Mouse (Mus musculus): ENCODE data around the gene Chka.

Chka gene

DNA sequence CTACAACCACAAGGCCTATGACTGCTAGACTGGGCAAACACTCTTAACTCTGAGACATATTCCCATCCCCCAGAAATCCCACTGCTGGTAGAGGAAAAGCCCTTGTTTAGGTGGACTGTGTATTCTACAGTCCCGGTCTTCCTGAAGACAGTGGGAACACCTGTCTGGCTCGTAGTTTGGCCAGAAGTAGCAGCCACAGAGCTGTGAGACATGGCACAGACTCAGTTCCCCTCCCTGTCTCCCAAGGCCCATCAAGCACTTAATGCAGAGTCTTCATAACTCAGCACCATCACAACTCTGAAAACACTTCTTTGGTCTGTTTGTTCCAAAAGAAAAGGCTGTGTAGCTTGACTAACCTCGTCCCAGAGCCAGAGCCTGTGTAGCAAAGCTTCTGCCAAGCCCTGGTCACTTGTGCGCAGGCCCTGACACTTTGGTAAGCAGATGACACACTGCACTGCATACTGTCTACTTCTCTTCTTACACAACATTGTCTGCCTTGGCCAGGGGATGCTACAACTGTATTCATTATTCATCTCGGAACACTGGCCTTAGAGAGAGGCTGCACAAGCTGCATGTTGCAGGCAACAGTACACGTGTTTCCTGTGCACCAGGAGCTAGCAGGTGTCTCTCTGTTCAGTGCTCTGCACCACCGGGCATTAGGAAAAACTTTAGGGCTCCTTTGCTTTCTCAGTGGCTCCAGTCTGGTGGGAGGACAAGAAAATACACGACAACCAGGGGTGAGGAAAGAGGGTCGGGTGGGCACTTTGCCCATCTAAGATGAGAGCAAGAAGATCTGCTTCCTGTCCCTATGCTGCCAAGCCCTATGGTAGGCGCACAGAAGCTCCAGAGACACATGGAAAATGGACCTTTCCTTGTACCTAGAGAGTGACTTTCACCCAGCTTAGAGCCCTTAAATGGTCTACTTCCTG lies 4.6 kb upstream of the Chka start:
- DNase-seq (ENCODE audit: low spot score in 2 of 2) = no peak

DNA sequence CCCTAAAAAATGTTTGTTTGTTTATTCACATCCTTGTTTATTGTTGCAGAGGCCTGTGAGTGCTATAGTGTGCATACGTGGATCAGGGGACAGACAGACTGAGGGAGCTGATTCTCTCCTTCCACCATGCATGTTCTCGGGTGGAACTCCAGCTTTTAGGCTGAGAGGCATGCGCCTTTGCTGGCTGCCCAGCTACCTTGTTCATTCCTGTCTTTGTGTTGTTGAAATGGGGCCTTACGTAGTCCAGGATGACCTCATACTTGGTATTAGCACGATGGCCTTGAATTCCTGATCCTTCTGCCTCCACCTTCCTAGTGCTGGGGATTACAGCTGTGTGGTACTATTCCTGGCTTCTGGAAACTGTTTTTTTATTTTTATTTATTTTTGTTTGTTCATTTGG lies 3.9 kb upstream of the Chka start:
- no peak for DNase-seq (ENCODE audit: low spot score in 2 of 2)

DNA sequence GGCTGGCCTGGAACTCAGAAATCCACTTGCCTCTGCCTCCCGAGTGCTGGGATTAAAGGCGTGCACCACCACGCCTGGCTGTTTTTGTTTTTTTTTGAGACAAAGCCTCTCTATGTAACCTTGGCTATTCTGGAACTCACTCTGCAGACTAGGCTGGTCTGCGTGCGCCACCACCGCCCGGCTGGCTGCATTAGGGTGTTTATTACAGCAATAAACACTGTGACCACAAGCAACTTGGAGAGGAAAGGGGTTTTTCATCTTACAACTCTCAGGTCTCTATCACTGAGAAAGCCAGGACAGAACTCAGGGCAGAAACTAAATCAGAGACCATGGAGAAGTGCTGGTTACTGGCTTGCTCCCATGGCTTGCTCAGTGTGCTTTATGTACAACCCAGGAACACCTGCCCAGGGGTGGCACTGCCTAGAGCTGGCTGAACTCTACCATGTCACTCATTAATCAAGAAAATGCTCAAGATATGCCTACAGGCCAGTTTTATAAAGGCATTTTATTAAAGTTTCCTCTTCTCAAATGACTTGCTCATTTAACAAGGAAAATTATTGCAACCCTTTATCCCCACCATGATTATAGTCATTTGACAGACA lies 3.3 kb upstream of the Chka start:
- no peak for DNase-seq (ENCODE audit: low spot score in 2 of 2)

DNA sequence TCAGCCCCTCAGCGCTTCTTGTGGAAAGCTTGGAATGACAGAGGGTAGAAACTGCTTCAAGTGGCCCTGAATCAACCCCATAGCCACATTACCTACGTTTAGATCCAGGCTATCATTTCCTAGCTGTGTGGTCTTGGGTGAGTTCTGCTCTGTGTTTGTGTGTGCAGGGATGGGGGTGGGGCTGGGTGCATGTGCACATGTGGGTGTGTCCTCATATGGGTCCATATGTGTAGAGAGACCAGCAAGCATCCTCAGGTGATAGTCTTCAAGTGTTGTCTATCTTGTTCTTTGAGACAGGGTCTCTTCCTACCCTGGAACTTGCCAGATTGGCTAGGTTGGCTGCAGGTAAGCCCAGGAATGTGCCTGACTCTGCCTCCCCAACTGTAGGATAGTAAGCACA lies 2.3 kb upstream of the Chka start:
- DNase-seq (ENCODE audit: low spot score in 2 of 2) = no peak

DNA sequence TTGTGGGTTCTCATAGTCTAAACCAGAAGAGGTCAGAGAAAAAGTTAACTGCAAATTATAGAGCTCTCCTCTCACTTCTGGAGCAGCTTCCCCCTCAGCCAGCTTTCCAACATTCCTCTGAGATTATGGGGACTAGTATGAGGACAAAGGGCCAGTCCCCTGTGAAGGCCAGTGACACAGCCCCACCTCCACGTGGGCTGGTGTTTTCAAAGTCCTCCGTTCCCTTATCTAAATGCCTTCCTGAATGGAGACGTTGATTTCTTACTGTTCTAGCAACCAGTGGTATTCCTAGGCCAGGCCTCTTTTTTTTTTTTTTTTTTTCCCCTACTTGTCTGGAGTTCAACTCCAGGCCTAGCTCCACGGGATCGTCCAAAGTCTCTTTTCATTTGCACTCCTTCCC lies 1.5 kb upstream of the Chka start:
- no peak for DNase-seq (ENCODE audit: low spot score in 2 of 2)

DNA sequence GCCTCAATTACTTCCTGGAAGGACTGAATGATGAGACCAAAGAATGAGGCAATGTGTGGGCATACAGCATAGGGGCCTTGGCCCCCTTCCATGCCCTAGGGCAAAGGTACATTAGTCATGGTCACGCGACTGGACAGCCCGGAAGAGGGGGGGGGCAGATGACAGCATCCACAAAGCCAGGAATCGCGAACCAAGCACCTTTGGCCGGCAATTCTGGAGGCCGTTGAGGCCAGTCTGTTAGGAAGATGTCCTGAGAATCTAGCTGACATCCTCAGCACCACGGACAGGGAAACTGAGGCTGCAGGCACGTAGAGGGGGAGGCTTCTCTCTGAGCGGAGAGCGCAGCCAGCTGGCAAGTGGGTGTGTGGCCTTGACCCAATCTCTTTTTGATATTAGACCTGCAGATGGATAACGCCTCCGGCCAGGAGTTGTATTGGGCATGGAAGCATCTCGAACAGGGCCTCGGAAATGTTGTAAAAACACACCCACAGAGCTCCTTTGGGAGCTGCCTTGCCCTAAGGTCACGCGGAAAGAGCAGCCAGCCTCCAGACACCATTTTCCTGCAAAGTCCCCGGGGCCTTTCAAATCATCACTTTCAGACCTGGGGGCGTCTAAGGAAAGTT lies 615 bp upstream of the Chka start:
- peak in 1 of 2 experiments; percentile 57 for DNase-seq (ENCODE audit: low spot score in 2 of 2)

DNA sequence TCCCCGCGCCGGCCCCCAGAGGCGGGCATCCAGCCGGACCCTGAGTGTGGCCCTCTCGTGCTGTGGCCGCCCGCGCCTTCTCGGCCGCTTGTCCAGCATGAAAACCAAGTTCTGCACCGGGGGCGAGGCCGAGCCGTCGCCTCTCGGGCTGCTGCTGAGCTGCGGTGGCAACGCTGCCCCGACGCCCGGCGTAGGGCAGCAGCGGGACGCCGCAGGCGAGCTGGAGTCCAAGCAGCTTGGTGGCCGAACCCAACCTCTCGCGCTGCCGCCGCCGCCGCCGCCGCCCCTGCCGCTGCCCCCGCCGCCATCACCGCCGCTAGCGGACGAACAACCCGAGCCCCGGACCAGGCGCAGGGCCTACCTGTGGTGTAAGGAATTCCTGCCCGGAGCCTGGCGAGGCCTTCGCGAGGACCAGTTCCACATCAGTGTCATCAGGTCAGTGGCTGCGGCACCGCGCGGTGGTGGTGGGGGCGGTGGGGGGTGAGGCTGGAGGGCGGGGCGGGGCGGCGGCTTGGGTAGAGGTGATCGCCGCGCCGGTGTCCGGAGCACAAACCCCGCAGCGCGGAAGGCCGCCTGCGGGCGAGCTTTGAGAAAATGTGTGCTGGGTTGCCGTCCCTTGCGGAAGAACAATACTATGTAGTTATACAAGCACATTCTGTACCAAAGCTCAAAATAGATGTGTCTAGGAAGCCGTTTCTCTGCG lies 557 bp downstream of the Chka start:
- DNase-seq (ENCODE audit: low spot score in 2 of 2) = peak; percentile 30 to 57

DNA sequence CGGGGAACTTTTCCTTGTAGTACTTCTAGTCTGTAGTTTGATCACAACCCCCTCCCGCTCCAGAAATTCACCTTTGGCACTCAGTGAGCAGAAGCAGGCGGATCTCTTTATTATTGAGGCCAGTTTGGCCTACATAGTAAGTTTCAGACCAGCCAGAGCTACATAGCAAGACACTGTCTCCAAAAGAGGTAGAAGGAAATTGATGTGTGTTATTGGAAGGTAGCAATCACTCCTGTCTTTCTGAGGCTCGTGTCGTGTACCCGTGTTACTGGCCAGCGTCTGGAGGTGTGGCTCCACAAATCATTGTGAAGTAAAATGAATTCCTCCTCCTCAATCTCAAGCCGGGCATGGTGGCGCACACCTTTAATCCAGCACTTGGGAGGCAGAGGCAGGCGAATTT lies 1.5 kb downstream of the Chka start:
- DNase-seq (ENCODE audit: low spot score in 2 of 2) = no peak

DNA sequence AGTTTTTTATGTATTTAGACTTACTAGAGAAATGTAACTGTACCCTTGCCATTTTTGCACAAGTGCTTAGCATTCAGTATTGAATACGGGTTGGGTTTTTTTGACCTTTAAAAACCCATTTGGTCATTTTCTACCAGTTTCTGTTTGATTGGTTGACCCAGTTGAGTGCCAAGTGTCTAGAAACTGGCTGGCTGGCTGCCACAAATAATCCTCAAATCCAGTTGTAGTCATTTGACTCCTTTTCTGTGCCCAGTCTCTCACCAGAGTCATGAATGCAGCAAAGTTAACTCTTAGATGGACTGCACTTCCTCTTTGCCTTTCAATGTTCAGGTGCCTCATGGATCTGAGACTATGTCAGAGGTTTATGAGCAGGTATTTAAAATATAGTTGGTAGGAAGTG lies 2.3 kb downstream of the Chka start:
- peak in 1 of 2 experiments; percentile 21 for DNase-seq (ENCODE audit: low spot score in 2 of 2)

DNA sequence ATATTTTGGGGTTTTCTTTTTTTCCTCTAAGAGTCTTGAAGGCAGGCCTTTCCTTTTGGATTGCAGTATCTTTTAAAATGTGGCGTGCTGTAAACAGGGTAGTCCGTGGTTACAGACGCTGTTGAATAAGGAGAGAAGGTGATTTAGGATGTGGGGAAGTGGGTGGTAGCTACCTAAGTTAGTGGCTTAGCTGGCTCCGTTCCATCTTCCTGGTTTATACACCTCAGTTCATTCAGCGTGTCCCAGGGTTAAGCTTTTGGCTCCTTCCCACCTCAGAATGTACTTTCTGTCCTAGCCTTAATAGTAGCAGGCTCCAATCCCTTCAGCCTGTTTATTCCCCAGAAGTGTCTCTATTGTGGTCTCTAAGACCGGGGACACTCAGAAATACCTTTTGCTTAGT lies 3.5 kb downstream of the Chka start:
- no peak for DNase-seq (ENCODE audit: low spot score in 2 of 2)

DNA sequence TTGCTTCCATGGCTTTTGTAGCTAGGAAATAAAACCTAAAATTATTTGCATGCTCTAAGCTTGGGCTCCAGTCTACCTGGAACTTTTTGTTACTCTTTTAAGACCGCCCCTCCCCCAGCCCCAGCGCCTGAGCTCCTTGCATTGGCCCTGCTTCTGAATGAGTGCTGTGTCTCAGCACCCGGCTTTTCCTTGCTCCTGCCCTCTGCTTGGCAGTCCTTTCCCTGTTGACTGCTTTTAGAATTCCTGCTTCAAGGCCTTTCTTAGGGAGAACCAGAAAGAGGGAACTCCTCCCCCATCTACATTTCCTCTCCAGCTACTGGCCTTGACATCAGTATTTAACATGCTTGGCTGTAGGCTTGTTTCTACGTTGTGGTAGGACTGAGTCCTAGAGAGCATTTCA lies 4.0 kb downstream of the Chka start:
- no peak for DNase-seq (ENCODE audit: low spot score in 2 of 2)

DNA sequence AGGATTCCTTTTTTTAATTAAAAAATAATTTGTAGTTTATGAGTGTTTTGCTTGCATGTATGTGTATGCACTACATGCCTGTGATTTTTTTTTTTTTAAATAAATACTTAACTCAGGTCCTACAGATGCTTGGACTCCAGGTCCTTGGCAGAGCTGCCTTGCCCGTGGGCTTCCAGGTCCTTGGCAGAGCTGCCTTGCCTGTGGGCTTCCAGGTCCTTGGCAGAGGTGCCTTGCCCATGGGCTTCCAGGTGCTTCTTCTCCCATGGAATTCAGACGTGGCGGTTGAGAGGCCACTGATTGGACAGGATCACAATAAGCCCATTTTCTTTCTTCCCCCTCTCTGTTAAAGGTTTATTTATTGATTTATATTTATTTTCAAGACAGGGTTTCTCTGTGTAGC lies 5.6 kb downstream of the Chka start:
- no peak for DNase-seq (ENCODE audit: low spot score in 2 of 2)

DNA sequence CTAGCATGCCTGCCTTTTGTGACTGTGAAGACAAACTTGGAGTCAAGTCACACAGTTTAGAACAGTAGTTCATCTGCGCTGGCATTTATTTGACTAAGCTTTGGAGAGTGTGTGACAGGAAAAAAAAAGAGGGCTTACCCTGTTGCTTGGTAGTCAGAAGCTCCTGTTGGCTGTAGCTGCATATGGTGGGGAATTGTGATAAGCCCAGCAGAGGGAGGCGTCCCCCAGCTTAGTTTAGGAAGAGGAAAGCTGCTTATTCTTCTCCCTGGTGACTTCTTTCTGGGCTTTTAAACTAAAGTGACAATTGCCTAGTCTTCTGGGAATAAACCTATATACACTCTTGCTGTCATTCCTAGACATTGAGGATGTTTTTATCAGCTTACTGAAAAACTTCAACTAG lies 11.1 kb downstream of the Chka start:
- DNase-seq (ENCODE audit: low spot score in 2 of 2) = no peak

DNA sequence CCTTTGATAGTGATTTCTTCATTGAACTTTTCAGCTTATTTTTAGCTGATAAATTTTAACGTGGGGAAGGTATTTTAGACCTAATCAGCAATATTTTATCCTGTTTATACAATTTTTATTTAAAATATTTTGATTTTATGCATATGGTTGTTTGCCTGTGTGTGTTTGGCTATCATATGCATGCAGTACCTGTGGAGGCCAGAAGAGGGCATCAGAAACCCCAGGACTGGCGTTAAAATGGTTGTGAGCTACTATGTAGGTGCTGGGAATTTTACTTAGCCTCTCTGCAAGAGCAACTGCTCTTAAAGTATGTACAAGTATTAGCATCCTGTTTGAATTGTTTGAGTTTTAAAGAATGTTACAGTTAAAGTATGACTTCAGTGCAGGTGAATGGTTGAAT lies 13.4 kb downstream of the Chka start:
- DNase-seq (ENCODE audit: low spot score in 2 of 2) = no peak

DNA sequence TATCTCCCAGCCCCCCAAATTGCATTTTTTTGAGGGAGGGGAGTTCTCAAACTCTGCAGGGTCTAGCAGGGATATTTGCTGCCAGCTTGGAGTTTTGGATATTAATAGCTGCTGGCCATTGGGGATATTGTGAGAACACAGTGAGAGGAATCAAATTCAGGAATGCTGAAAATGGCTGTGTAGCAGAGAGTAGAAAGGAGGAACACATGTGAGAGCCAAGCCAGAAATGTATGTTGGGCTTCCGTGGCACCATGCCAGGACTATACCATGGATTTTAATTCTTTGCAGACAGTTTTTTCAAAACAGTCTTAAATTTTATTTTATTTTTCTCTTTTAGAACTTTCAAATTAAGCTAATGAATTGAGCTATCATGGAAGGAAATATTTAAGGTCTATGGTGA lies 16.7 kb downstream of the Chka start:
- no peak for DNase-seq (ENCODE audit: low spot score in 2 of 2)

DNA sequence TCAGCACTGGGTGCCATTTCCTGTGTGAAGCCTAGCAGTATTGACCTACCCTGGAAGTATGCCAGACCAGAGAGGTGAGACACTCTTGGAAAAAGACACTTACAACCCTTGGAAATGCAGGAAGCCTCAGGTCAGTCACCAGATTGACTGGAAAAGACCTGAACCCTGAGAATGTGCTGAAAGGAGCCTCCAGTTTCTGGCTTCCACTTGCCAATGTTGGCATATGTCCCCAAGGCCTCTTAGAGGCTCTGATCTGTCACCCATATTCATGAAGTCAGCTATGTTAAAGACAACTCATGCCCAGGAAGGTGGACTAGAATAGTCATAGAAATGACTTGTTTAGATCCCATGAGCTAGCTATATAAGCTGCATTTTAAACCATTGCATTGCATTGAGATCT lies 19.9 kb downstream of the Chka start:
- DNase-seq (ENCODE audit: low spot score in 2 of 2) = no peak

DNA sequence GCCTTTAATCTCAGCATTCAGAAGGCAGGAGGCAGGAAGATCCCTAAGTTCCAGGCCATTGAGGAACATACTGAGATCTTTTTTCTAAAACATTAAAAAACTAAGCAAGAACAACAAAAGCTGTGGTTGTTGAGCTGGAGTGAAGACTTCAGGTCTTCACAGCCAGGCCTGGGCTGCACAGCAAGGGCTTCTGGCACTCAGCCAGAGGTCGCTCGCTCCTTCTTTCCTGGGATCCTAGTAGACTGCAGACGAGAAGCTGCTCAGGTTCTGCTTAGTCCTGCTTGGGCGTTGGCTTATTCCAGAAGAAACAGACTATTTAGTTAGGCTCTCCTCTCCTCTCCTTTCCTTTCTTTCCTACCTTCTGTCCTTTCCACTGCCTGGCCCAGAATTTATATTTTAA lies 20.8 kb downstream of the Chka start:
- DNase-seq (ENCODE audit: low spot score in 2 of 2) = peak in 1 of 2 experiments; percentile 22

DNA sequence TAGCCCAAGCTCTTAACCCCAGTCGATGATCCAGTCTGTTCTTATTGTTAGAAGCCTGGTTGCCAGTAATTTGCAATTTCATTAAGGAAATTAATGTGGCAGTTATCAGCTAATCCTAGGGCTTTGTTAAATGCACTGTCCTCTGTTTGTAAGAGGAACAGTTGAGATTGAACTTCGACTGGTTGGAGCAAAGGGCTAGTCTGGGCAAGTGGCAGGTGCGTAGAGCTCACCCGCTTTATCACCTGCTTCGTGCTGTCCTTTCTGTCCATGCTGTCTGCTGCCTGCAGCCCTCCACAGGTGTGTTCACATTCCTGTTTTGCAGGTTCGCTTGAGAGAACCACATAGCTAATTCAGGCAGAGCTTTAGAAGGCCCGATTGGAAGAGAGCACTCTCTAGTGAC lies 23.5 kb downstream of the Chka start:
- DNase-seq (ENCODE audit: low spot score in 2 of 2) = no peak

DNA sequence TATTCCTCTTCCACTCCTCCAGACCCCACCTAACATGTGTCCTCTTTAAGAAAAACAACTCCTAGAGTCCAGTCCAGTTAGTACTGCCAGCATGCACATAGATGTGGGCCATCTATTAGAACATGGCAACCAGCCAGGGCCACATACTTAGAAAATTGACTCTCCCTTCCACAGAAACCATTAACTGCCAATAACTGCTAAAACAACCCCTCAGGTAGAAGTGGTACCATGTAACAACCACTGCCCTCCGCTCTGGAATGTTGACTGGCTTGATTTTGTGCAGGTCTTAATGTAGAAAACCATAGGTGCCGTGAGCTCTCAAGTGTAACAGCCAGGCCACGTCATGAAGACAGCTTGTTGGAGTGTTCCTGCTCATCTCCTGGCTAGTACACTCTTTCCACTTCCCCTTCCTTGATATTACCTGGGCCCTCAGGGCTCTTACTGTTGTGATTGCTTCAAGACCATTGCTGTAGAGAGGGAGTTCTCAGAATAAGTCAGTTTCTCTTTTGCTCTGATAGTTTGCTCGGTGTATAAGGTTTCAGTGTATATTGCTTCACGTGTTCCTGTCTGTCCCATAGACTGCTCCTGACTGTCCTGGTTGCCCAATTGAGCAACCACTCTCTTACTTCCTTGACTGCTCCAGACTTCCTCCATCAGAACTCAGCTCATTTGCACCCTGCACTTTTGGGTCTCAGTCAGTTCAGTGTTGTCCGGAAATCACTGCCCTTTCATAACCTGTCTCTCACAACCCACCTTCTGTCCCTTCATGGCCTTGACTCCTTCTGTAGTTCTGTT lies 28.7 kb downstream of the Chka start:
- DNase-seq (ENCODE audit: low spot score in 2 of 2) = no peak

DNA sequence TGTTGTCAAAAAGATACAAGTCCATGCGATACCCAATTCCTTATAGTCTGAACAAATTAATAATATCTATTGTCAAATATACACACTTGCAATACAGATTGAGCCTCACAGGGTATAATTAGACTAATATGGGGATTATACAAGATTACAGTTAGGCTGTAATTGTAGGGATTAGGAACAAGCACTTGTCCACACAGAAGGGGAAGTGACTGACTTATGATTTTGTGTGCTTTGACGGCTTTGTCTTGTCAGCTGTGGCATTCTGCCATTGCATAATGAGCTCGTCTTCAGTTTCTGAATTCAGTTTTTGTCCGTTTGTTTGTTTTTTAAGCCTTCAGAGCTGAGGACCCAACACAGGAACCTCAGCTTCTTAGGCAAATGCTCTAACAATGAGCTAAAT lies 30.6 kb downstream of the Chka start:
- DNase-seq (ENCODE audit: low spot score in 2 of 2) = no peak

DNA sequence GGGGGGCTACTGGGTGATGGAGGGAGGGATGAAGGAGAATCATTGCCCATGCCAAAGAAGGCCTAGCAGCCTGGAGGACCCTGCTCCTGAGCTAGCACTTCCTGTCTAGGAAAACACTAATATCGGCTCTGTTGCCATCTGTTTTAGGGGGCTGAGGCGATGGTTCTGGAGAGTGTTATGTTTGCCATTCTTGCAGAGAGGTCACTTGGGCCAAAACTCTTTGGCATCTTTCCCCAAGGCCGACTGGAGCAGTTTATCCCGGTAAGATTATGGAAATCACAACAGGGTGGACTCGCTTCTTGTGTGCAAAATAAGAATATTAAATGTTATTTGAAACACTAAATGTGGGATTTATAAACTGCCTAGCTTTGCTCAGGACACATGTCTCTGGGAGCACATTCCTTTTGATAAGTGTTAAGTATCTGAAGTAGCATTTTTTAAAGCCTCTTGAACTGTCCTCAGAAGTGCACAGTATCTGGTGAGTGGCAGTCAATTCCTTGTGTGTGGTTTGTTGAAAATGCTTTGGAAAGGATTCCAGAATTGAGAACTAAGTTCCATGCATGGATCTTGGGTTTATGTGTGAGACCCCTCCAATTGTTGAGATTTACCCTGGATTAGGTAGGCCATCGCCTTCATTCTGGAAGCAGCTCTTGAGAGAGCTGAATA lies 32.9 kb downstream of the Chka start:
- DNase-seq (ENCODE audit: low spot score in 2 of 2) = no peak

Data from cerebellum, postnatal 4 days (tissue).